Mouse (Mus musculus) ES-Bruce4 (cell line): ENCODE measurements at regions not wholly inside any gene's neighbourhood (a gene's known extent, or its start where the extent isn't known, plus 50 kb on each side); places are given as distances from the start of the nearest gene placed in this dataset.
"Not testable (repeated sequence)": the region's sequence is repeated elsewhere in the genome, so short reads cannot be mapped to it uniquely, and the experiment has no call there.

Source experiments
- H3K27ac ChIP-seq: 2 replicates; pipeline ENCODE4 v1.5.1; 2012; ENCODE audit warnings: low read length, inconsistent platforms; ENCODE audit not compliant: insufficient read depth
- H3K27me3 ChIP-seq: 2 replicates; pipeline ENCODE4 v1.6.1; 2012; ENCODE audit warnings: mild to moderate bottlenecking, low read length, inconsistent platforms; ENCODE audit not compliant: control insufficient read depth, poor library complexity, insufficient read depth, severe bottlenecking
- H3K36me3 ChIP-seq: 2 replicates; pipeline ENCODE4 v1.6.1; 2012; ENCODE audit warnings: inconsistent platforms, mild to moderate bottlenecking, low read length, moderate library complexity; ENCODE audit not compliant: control insufficient read depth, poor library complexity, insufficient read depth, severe bottlenecking
- H3K4me1 ChIP-seq: one replicate; pipeline ENCODE4 v1.8.1; 2011; ENCODE audit warnings: low read length; ENCODE audit not compliant: control insufficient read depth, insufficient read depth
- H3K4me3 ChIP-seq: 2 replicates; pipeline ENCODE4 v1.5.1; 2011; ENCODE audit warnings: low read depth, mild to moderate bottlenecking, low read length
- H3K9ac ChIP-seq: 2 replicates; pipeline ENCODE4 v1.6.1; 2012; ENCODE audit warnings: low read depth, mild to moderate bottlenecking, inconsistent platforms; ENCODE audit not compliant: poor library complexity, severe bottlenecking
- H3K9me3 ChIP-seq: replicated peaks from 2 replicates; pipeline ENCODE4 v1.6.1; 2012; ENCODE audit warnings: mild to moderate bottlenecking, low read length, inconsistent platforms; ENCODE audit not compliant: control insufficient read depth, poor library complexity, insufficient read depth, severe bottlenecking
- CTCF ChIP-seq: IDR thresholded peaks from one replicate; pipeline ENCODE4 v1.8.1; 2011; ENCODE audit warnings: low read depth, low read length
- EP300 ChIP-seq: IDR thresholded peaks from 2 replicates; pipeline ENCODE4 v1.6.1; 2011; ENCODE audit warnings: low read depth, low read length; ENCODE audit not compliant: insufficient read depth
- POLR2A ChIP-seq: IDR thresholded peaks from one replicate; pipeline ENCODE4 v1.8.1; 2011; ENCODE audit warnings: low read length; ENCODE audit not compliant: insufficient read depth

DNA sequence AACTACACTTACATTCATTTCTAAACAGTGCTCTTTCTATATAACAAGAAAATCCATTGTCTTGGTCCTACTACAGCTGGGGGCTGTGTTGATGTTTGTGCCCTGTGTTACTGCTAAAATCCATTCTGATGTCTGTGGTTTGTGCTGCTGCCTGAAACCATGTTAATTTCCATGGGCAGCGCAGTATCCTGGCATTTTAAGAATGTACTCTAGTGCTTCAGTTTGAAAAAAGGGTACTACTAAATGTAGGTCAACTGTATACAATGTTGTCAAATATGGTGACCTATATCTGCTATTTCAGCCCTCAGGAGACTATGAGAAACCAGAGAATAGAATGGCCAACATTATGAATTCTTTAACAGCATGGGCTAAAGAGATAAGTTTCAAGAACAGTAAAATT, 1052.2 kb downstream of the Hace1 start:
- Histone ChIP-seq H3K4me1 (no peaks in the 10 kb centered on the region), H3K27me3 (no peaks in the 10 kb centered on the region), H3K36me3 (no peaks in the 10 kb centered on the region), H3K9me3 (no peaks in the 10 kb centered on the region), H3K9ac (no peak overlapping the region), H3K27ac (no peak overlapping the region), H3K4me3 (no peak overlapping the region)
- TF ChIP-seq CTCF (no peak), POLR2A (no peak), EP300 (no peak)

DNA sequence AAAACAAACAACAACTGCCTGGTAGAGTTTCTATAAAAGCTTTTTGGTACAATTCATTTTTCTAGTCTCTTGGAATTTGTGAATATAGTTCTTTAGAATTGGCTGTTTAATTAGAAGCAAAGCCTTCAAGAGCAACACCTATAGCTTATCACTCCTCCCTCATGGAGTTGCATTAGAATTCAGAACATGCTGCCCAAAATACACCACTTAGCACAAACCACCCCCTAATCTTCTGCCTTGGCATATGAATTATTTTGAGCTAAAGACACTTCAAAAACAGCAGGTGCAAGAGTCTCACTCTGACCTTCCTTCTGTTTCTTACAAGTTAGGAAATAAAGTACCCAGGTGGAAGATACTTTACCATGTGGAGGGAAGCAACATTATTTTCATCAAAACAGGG, 1085.4 kb downstream of the Hace1 start:
- H3K27me3 ChIP-seq: no peaks in the 10 kb centered on the region
- no peak for TF ChIP-seq CTCF
- no peak for TF ChIP-seq EP300
- no peak for TF ChIP-seq POLR2A
- no peak overlapping the region for H3K27ac ChIP-seq
- no peak overlapping the region for H3K4me3 ChIP-seq
- H3K4me1 ChIP-seq: no peaks in the 10 kb centered on the region
- H3K9me3 ChIP-seq: no peaks in the 10 kb centered on the region
- H3K36me3 ChIP-seq: no peaks in the 10 kb centered on the region
- H3K9ac ChIP-seq: no peak overlapping the region

DNA sequence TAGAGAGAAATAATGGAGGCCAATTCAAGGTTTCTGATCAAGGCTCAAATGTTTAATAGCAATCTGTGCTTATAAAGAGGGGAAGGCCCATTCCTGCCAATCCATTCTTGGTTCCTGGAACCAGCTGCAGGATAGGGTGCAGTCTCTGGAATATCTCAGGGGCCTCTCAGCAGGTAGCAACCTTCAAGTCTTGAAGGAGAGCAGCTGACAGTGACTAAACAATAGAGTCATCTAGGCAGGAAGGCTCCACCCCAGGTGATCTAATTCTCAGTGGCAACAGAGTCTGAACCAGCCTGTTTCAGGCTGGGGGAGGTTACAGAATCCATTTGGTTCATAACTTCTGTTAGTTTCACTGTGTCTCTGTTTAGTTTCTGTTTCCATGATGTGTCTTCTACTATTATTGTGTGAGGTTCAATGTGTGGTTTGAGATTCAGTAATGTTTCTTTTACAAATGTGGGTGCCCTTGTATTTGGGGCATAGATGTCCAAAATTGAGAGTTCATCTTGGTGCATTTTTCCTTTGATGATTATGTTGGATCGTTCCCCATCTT, 1112.3 kb downstream of the Hace1 start:
- not testable (repeated sequence) for H3K9ac ChIP-seq, H3K9me3 ChIP-seq, H3K27me3 ChIP-seq, H3K36me3 ChIP-seq, H3K4me1 ChIP-seq, H3K27ac ChIP-seq, H3K4me3 ChIP-seq

DNA sequence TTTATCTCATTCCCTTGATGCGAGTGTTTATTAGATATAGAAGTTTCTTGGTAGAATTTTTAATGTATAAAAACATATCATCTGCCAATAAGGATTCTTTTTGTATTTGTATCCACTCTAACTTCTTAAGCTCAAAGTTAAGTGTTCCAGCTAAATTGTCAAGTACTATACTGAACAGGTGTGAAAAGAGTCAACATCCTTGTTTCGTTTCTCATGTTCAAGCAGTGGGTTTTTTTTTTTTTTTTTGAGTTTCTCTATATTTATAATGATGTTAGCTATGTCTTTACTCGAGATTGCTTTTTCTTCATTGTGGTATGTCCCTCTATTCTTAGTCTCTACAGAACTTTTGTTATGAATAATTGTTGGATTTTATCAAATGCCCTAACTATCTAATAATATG, 1115.0 kb downstream of the Hace1 start:
- Histone ChIP-seq H3K9ac (no peak overlapping the region), H3K36me3 (no peaks in the 10 kb centered on the region), H3K27ac (no peak overlapping the region), H3K4me1 (no peaks in the 10 kb centered on the region), H3K27me3 (no peaks in the 10 kb centered on the region), H3K9me3 (no peaks in the 10 kb centered on the region), H3K4me3 (no peak overlapping the region)
- no peak for TF ChIP-seq POLR2A
- no peak for TF ChIP-seq CTCF
- no peak for TF ChIP-seq EP300

DNA sequence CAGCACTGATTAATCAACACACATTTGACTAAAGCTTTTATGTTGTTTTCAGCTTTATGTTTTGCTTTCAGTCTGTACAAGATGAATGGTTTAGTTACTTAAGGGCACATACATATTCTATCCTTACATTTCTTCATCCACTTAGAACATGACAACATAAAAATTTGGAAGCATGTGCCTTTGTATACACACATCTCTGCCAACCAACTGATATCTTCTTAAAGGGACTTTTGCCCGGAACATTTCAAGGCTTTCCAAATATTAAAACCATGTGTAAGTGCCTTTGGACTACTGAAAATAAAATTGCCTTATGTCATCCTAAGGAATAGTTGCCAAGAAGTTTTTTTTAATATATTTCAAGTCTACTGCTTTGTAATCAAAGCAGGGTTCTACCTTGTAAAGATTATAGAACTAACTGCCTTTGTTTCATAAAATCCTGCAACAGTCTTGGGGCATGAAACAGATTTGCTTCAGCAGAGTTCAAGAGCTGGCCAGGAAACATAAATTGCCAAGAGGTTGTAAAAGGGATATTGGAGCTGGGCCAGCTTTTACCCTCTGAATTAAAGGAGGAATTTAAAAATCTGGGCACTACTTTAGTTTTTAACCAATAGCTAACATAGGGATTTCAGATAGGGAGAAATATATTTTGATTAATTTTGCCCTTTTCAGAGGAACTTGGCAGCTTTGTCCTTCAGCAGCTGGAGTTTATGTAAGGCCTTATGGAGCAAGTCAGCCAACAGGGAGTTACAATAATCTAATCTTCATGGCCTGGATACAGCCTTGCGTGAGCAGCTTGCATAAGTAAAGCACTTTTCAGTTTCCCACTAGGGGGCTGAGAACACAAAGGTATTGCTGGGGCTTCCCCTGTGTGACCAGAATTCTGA, 1120.0 kb downstream of the Hace1 start:
- Histone ChIP-seq H3K27me3 (no peaks in the 10 kb centered on the region), H3K9me3 (no peaks in the 10 kb centered on the region)
- TF ChIP-seq EP300 (no peak), CTCF (no peak), POLR2A (no peak)

DNA sequence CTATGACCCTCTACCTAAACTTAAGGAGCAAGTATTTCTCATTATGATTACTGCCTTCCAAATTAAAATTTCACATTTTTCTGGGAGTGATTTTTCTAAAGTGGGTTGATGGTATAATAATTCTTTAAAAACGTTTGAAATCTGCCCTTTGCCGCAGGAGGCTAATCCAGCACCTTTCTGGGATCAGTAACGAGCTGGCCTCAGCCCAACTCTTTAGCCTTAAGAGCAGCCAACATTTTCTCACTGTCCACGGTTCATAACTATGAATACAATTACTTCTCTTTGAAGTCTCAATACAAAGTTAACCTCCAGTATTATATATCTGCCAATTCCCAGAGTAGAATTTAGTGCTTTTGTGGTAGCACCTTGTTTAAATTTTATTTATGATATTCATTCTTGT, 1123.6 kb downstream of the Hace1 start:
- Histone ChIP-seq H3K27ac (no peak overlapping the region), H3K4me1 (no peaks in the 10 kb centered on the region), H3K9ac (no peak overlapping the region), H3K4me3 (no peak overlapping the region), H3K36me3 (no peaks in the 10 kb centered on the region), H3K9me3 (no peaks in the 10 kb centered on the region), H3K27me3 (no peaks in the 10 kb centered on the region)
- no peak for TF ChIP-seq POLR2A
- no peak for TF ChIP-seq EP300
- no peak for TF ChIP-seq CTCF

More for the DNA sequence above, 1120.0 kb downstream of the Hace1 start:
- H3K36me3 ChIP-seq: no peaks in the 10 kb centered on the region
- no peaks in the 10 kb centered on the region for H3K4me1 ChIP-seq
- H3K27ac ChIP-seq: no peak overlapping the region
- H3K9ac ChIP-seq: no peak overlapping the region
- no peak overlapping the region for H3K4me3 ChIP-seq

DNA sequence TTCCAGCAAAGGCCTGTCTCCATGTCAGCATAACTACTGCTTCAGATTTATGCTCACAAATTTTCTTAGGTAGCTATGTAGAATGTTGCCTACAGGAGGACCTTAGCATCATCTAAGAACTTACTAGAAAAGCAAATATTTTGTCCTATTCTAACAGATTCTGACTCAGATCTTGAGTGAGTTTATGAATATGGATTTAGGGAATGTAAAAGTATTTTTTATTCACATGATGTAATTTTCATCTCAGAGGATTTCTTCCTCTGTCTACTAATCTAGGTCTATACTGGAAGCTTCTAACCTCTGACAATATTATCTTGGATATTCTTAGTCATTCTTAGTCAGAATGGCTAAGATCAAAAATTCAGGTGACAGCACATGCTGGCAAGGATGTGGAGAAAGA, 1130.4 kb downstream of the Hace1 start:
- not testable (repeated sequence) for H3K4me3 ChIP-seq, H3K9me3 ChIP-seq, H3K27me3 ChIP-seq, H3K9ac ChIP-seq, H3K4me1 ChIP-seq, H3K27ac ChIP-seq, H3K36me3 ChIP-seq
